Mouse (Mus musculus): ENCODE measurements around the gene Rab35.
A peak's percentile ranks its signal among the peaks of the same experiment; 100 is the strongest.

The Rab35 gene

DNA sequence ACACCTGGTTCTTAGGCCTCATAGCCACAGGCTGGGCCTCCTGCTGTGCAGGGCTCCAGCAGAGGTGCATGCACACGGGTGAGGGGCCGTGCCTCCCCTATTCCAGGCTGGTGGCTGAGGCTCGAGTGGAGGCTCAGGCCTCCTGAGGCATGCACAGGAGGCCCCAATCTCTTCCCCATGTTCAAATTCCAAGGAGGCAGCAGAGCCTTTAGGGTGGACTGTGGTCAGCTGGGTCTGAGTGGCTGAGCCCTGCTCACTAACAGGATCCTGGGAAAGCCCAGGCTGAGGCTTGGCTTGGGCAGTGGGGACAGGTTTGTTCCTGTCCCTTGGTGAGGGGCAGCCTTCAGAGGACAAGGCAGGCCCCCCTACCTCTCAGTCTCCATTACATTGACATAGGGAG is 17.2 kb downstream of the Rab35 start:
- no peak for DNase-seq (ENCODE audit: extremely low read depth, low read depth, low spot score)

- DNase-seq (ENCODE audit: extremely low read depth, low read depth, low spot score), result no peak
These were observed 18.0 kb downstream of the Rab35 start for GRCm38 (mm10) chr5:115649699-115650098.

- DNase-seq (ENCODE audit: extremely low read depth, low read depth, low spot score), result no peak
These were observed 19.2 kb downstream of the Rab35 start for GRCm38 (mm10) chr5:115650885-115651284.

DNA sequence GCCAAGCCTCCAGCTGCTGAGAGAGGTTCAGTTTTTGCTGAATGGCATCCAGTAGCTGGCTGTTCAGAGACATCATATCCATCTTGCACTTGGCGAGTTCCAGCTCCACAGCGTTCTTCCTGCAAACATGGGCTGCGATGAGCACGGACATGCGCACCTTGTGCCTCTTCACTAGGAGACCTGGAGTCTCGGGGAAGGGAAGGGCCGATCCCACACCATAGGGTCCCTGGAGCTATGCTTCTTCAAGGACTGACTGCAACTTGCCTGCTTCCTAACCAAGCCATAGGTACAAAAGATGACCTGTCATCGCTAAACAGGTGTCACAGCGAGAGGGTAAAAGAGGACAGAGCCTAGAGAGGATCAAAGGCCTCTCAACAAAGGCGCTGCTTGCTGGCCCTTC is 20.1 kb downstream of the Rab35 start:
- no peak for DNase-seq (ENCODE audit: extremely low read depth, low read depth, low spot score)

DNA sequence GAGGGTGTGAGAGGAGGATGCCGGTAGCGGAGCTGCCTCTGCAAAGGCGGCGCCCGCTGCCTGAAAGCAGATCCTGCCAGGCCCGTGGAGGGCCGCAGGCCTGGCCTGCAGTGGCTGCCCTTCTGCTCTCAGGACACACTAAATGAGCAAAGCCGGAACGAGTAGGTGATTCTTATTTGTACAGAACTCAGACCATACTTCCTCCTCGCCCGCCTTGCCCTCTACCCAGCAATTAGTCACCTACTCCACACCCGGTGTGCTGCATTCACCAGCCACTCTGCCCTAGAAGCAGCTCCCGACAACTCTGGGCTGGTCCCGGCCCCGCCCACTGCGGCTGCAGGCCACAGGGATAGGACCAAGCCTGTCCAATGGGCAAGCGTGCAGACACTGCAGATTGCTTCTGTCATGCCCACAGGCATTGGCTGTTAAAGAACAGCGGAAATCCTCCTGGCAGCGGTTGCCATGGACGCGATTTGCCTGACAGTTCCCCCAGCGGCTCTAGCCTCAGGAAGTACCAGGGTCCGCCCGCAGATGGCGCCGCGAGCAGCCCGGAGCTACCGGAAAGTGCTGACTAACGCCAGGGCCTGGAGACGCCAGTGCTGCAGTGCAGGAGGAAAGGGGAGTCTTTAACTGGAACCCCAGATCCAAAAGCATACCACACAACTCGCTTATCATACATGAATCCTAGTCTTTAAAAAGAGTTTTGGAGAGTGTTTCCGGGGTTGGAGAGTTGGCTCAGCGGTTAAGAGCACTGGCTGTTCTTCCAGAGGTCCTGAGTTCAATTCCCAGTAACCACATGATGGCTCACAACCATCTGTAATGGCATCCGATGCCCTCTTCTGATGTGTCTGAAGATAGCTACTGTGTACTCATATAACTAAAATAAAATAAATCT is 21.2 kb downstream of the Rab35 start:
- peak; percentile 85 for DNase-seq (ENCODE audit: extremely low read depth, low read depth, low spot score)

- DNase-seq (ENCODE audit: extremely low read depth, low read depth, low spot score), result no peak
These were observed 22.1 kb downstream of the Rab35 start for GRCm38 (mm10) chr5:115653776-115654175.

DNA sequence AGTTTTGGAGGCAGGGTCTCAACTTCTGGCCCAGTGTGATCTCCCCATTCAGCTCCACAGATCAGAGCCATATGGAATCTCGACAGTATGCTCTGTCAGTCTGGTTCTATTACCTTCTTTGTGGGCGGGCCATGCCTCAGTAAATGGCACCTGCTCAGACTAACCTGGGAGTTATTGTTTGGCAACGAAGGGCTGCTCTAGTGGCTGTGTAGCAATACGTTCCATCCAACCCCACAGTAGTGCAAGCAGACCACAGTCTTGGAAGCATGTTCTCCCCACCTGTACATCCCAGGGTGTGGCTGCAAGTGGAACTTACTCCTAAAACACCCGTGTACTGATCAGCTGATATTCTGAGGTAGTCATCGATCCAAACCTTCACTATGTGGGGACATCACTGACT is 25.0 kb downstream of the Rab35 start:
- DNase-seq (ENCODE audit: extremely low read depth, low read depth, low spot score), result peak; percentile 75

- DNase-seq (ENCODE audit: extremely low read depth, low read depth, low spot score), result peak; percentile 80
These were observed 25.5 kb downstream of the Rab35 start for GRCm38 (mm10) chr5:115657234-115657633.

DNA sequence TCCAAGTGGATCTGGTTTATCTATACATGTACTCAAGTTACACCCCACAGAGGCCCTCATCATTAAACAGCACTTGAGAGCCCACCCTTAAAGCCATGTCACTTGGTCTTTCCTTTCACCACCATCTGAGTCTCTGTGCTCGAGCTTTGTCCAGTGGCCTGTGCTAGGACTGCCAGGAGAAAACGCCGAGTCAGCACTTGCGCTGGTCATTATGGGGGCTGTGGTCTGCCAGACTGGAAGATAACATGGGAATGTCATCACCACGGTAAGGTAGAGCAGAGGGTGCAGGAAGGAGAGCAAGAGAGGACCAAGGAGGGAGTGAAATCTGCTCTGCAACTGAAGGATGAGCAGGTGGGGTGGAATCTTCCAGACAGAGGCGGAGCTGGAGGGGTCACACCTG is 26.6 kb downstream of the Rab35 start:
- DNase-seq (ENCODE audit: extremely low read depth, low read depth, low spot score), result no peak

DNA sequence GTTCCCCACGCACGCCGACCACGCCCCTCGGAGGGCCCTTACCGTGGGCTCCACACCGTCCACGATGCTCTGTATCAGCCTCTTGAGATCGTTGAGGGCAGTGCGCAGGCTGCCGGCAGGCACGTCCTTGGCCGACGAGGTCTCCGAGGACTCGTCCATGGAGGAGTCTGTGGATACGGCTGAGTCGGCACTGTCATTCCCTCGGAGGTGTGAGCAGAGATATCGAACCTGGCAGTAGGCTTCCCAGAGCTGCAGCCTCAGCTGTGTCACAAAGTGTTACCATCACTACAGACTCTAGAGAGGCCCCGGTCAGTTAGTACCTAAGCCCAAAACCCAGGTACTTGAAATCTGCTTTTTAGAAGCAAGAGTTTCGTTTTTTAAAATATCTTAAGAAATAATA is 30.9 kb downstream of the Rab35 start:
- DNase-seq (ENCODE audit: extremely low read depth, low read depth, low spot score), result no peak

GRCm38 (mm10) chr5:115666366-115667065 is 34.8 kb downstream of the Rab35 start:
- no peak for DNase-seq (ENCODE audit: extremely low read depth, low read depth, low spot score)

DNA sequence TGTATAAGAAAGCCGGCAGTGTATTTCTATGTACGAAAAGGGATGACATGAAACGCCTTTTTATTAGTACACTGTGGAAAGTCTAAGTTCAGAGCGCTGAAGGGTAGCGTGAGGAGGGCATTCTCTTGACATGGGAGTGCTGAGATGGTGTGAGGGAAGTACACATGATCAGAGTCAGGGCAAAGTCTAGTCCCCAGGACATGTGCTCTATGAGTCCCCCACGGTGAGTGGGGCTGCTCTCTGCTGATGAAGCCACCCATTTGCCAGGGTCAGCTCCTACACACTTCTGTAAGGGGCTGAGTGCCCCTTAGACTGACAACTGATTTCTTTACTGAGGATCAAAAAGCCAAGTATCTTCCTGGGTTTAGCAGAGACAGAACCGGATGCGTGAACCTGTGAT is 35.5 kb downstream of the Rab35 start:
- DNase-seq (ENCODE audit: extremely low read depth, low read depth, low spot score), result no peak

GRCm38 (mm10) chr5:115667894-115668293 is 36.2 kb downstream of the Rab35 start:
- no peak for DNase-seq (ENCODE audit: extremely low read depth, low read depth, low spot score)

DNA sequence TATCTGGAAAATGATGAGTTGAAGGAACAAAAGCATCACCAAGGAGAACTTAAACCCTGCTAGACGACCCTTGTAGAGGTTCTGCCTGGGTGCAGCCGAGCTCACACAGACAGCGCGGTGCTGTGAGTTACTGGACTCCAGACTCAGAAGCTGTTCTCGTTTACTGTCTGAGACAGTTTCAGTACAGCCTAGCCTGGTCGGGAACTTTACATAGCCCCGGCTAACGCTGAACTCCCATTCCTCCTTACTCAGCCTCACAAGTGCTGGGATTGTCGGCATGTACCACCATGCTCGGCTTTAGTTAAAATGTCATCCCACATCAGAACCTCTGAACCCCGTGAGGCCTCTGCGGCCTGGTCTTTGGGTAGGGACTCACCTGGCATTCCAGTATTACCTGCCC is 37.3 kb downstream of the Rab35 start:
- DNase-seq (ENCODE audit: extremely low read depth, low read depth, low spot score), result no peak

GRCm38 (mm10) chr5:115669974-115670373 is 38.3 kb downstream of the Rab35 start:
- DNase-seq (ENCODE audit: extremely low read depth, low read depth, low spot score), result no peak

DNA sequence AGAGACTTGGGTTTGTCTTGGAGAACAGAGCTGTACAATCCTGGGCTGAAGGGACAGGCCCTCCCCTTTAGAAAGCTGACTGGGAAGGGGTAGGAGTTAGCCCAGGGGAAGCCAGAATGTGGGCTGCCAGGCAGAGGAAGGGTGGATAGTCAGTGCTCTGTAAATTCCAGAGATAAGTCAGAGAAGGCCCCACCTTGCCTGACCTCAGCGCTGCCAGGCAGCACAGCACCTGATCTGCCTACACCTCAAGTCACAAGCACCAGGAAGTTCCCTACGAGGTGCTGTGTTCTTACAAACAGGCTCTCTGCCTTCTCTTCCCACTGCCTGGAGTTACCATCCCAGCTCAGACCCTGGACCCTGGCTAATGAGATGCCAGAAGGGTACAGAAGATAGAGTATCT is 38.7 kb downstream of the Rab35 start:
- DNase-seq (ENCODE audit: extremely low read depth, low read depth, low spot score), result no peak

GRCm38 (mm10) chr5:115671846-115672245 is 40.1 kb downstream of the Rab35 start:
- no peak for DNase-seq (ENCODE audit: extremely low read depth, low read depth, low spot score)

DNA sequence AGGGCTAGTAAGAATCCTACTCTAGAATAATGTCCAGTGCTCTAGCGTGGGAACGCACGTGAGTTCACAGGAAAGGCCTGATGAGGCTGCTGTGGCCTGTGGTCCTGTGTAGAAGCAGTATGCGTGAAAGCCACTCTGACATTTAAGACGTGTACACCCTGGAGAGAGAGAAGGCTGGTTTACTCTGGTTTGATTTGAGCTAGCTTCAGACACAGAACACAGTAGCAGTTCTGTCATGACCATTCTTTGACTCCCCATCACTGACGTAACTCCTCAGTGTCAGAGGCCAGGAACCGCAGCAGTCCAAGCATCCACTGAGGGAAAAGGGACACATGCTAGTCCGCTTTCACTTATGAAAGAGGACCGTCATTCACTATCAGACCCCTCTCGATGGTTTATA is 53.4 kb downstream of the Rab35 start:
- DNase-seq (ENCODE audit: extremely low read depth, low read depth, low spot score), result no peak

- DNase-seq (ENCODE audit: extremely low read depth, low read depth, low spot score), result no peak
These were observed 55.0 kb downstream of the Rab35 start for GRCm38 (mm10) chr5:115686716-115687115.

GRCm38 (mm10) chr5:115693271-115693670 is 61.6 kb downstream of the Rab35 start:
- DNase-seq (ENCODE audit: extremely low read depth, low read depth, low spot score), result no peak

GRCm38 (mm10) chr5:115695191-115695770 is 63.6 kb downstream of the Rab35 start:
- no peak for DNase-seq (ENCODE audit: extremely low read depth, low read depth, low spot score)

- no peak for DNase-seq (ENCODE audit: extremely low read depth, low read depth, low spot score)
These were observed 65.1 kb downstream of the Rab35 start for GRCm38 (mm10) chr5:115696811-115697210.
